Mouse (Mus musculus): ENCODE measurements at regions not wholly inside any gene's neighbourhood (a gene's known extent, or its start where the extent isn't known, plus 50 kb on each side); places are given as distances from the start of the nearest gene placed in this dataset.

DNA sequence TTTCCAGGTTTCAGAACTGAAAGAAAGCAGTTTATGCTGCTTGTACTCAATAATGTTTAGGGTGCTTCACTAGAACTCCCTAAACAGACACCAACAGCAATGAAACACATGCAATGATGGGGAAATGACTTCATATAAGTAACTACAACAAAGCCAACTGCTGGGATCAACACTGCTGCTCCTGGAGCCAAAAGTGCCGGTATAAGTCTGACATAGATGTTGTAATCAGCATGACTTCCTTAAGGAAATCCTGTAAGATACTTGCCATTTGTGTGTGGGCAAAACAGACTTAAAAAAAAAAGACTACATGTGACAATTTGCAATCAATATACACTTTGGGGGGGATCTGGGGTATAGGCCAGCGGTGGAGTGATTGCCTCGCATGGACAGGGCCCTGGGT lies 438.4 kb upstream of the A1bg start:
- Histone ChIP-seq H3K4me2 (replicated peaks) (no peak overlapping the region), H3K27ac (replicated peaks) (no peak overlapping the region), H3K9me3 (no peaks in the 10 kb centered on the region), H3K27me3 (no peaks in the 10 kb centered on the region), H3K36me3 (no peaks in the 10 kb centered on the region), H3K4me1 (no peaks in the 10 kb centered on the region), H3K4me3 (no peak overlapping the region), H3K9ac (replicated peaks) (no peak overlapping the region)
- 90% methylated on average over 3 of the region's 3 CpGs for WGBS
- ATAC-seq (ENCODE audit: low FRiP score, low read depth), result no peak

DNA sequence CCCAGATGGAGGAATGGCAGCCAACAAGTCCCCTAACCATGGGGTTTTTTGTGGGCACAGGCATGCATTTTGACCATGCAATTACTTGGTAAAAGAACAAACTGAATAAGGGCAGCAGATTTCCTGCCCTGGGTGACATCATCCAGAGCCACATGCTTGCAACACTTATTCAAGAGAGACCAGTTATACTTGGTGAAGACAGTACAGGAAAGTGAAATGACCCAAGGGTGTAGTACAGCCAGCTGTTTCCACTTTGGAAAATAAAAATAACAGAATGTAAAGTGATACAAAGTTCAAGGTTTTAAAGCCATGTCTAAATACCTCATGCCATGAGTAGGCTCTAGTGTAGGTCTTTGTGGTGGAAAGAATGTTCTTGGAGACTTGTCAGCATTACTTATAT lies 432.5 kb upstream of the A1bg start:
- no peak overlapping the region for H3K9ac ChIP-seq (replicated peaks)
- H3K36me3 ChIP-seq, result no peaks in the 10 kb centered on the region
- H3K4me1 ChIP-seq, result no peaks in the 10 kb centered on the region
- no peak overlapping the region for H3K4me2 ChIP-seq (replicated peaks)
- H3K4me3 ChIP-seq, result no peak overlapping the region
- no peaks in the 10 kb centered on the region for H3K27me3 ChIP-seq
- H3K27ac ChIP-seq (replicated peaks), result no peak overlapping the region
- no peak for ATAC-seq (ENCODE audit: low FRiP score, low read depth)
- no peaks in the 10 kb centered on the region for H3K9me3 ChIP-seq

DNA sequence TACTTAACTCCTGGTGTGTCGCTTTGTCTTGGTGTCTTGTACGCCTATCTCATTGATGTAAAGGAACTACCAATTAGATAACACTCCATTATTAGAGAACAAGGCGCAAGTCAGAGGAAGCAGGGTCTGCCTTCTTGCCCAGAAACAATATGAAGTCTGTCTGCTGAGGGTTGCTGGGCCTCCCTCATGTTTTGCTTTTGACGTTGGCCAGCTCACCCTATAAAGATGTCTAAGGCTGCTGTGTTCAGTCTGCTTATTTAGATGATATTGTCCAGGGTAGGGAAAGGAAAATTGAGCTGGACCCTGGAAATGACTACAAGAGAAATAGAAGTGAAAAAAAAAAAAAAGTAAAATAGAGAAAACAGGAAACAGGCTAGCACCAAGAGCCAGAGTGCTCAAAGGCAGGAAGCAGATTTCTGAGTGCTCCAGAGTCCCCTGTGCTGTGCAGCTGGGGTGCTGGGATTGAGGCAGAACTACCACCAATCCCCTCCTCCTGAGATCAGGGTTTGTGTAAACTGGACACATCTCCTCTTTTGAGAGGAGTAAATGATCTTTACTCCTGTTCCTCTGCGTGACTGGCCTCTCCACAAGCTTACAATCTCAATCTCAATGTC lies 429.0 kb upstream of the A1bg start:
- H3K9ac ChIP-seq (replicated peaks), result no peak overlapping the region
- H3K27me3 ChIP-seq, result no peaks in the 10 kb centered on the region
- H3K27ac ChIP-seq (replicated peaks), result no peak overlapping the region
- no peaks in the 10 kb centered on the region for H3K4me1 ChIP-seq
- WGBS, result 79% methylated on average over 5 of the region's 5 CpGs
- H3K36me3 ChIP-seq, result no peaks in the 10 kb centered on the region
- H3K9me3 ChIP-seq, result no peaks in the 10 kb centered on the region
- no peak overlapping the region for H3K4me3 ChIP-seq
- ATAC-seq (ENCODE audit: low FRiP score, low read depth), result no peak
- no peak overlapping the region for H3K4me2 ChIP-seq (replicated peaks)

DNA sequence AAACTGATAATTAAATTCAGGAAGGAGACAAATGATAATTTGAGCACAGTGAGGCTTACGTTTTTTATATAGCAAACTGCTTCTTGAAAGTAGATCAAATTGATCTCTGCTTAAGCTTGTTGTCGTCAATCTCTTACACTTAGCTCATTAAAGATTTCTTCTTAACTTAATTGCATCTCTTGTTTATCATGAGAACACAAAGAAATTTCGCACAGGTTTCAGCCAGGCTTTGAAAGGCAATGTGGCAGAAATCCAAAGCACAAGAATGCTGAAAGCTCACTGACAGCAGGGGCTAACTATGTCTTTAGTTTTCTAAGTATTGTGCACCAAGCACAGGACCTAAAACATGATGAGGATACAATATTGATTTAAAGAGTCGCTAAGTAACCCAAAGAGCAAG lies 422.3 kb upstream of the A1bg start:
- Histone ChIP-seq H3K27me3 (no peaks in the 10 kb centered on the region), H3K27ac (replicated peaks) (no peak overlapping the region), H3K9ac (replicated peaks) (no peak overlapping the region), H3K4me1 (no peaks in the 10 kb centered on the region), H3K36me3 (no peaks in the 10 kb centered on the region), H3K4me2 (replicated peaks) (no peak overlapping the region), H3K4me3 (no peak overlapping the region), H3K9me3 (no peaks in the 10 kb centered on the region)
- 56% methylated on average over 4 of the region's 4 CpGs for WGBS
- no peak for ATAC-seq (ENCODE audit: low FRiP score, low read depth)

DNA sequence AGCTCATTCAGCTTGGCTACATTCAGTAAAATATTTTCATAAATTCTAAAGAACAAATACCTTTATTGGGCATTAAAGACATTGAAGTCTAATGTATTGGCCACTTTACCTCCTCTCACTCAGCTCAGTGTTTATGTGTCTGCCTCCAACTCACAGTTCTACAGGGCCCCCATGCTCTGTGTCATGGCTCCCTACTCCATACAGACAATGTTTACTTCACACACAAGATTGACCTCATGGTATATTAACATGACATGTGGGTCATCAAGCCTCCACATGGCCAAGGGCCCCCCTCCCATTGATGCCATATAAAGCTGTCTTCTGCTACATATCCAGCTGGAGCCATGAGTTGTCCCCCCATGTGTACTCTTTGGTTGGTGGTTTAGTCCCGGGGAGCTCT lies 419.8 kb upstream of the A1bg start:
- Histone ChIP-seq H3K9me3 (no peaks in the 10 kb centered on the region), H3K4me2 (replicated peaks) (no peak overlapping the region), H3K27me3 (no peaks in the 10 kb centered on the region), H3K27ac (replicated peaks) (no peak overlapping the region), H3K4me3 (no peak overlapping the region), H3K9ac (replicated peaks) (no peak overlapping the region), H3K36me3 (no peaks in the 10 kb centered on the region), H3K4me1 (no peaks in the 10 kb centered on the region)
- 97% methylated on average over 1 of the region's 1 CpGs for WGBS
- no peak for ATAC-seq (ENCODE audit: low FRiP score, low read depth)

DNA sequence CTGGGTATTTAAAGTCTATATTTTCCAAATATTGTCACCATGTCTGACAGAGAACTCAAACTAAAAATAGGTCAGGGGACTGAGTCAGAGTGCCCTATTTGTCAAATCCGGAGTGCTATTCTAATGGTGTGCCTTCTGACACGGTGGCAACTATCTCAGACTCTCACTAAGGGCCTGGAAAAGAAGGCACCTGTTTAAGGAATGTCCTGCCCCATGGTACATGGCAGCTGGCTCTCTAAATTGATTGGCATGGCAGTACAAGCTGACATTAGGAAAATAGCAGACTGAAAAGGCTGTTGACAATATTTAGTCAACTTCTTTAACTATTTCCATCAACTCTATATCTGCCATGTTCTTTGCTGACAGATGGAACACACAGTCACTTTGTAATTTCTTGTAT lies 405.1 kb upstream of the A1bg start:
- ATAC-seq (ENCODE audit: low FRiP score, low read depth), result no peak
- no peaks in the 10 kb centered on the region for H3K27me3 ChIP-seq
- H3K36me3 ChIP-seq, result no peaks in the 10 kb centered on the region
- no peak overlapping the region for H3K9ac ChIP-seq (replicated peaks)
- H3K4me2 ChIP-seq (replicated peaks), result no peak overlapping the region
- no peaks in the 10 kb centered on the region for H3K4me1 ChIP-seq
- no peak overlapping the region for H3K4me3 ChIP-seq
- H3K27ac ChIP-seq (replicated peaks), result no peak overlapping the region
- WGBS, result 88% methylated on average over 2 of the region's 2 CpGs
- H3K9me3 ChIP-seq, result no peaks in the 10 kb centered on the region

DNA sequence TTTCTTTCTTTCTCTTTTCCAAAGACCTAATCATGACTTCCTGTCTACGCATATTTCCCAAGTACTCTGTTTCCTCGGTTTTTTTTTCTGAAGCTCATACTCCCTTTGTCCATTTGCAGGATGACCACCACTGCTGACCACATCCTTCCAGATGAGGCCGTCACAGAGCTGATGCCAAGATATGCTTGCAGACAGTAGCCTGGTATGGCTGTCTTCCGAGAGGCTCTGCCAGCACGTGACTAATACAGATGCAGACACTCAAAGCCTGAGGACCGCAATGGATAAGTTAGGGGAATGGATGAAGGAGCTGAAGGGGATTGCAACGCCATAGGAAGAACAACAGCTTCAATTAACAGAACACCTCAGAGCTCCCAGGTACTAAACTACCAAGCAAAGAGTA lies 399.4 kb upstream of the A1bg start:
- no peak overlapping the region for H3K9ac ChIP-seq (replicated peaks)
- no peak for ATAC-seq (ENCODE audit: low FRiP score, low read depth)

DNA sequence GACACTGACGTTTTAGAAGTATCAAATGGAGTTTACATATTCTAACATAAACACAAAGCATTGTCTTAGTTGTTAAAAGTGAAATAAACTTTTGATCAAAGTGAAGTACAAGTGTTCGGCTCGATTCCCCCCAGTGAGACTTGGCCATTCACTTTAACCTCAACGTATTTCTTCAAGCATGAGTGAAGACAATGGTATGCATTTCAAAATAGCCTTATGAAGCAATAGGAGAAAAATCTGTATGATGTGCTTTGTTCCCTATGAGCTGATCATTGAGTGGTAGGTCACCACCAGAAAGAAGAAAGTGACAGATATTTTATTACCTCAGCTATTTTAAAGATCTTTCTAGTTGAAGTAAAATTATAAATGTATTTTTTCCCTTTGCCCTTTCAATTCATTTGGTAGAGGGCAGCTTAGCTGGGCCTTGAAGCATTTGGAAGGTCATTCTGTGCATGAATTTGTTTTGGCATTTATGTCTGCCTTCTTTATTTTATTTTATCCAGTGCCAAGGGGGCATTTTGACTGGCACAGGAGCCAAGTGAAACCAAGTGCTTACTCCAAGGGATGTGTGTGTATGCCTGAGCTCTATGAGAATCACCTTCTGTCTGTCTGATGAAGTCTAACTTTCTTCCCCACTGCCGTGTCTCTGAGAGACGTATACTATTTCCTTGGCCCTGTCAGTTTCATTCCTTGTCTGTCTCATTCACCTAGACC lies 386.8 kb upstream of the A1bg start:
- Histone ChIP-seq H3K4me1 (no peaks in the 10 kb centered on the region), H3K9ac (replicated peaks) (no peak overlapping the region), H3K4me3 (no peak overlapping the region), H3K9me3 (no peaks in the 10 kb centered on the region), H3K36me3 (no peaks in the 10 kb centered on the region), H3K27ac (replicated peaks) (no peak overlapping the region), H3K27me3 (no peaks in the 10 kb centered on the region), H3K4me2 (replicated peaks) (no peak overlapping the region)
- ATAC-seq (ENCODE audit: low FRiP score, low read depth), result no peak
- WGBS, result 79% methylated on average over 6 of the region's 6 CpGs

More for the DNA sequence above, 399.4 kb upstream of the A1bg start:
- no peak overlapping the region for H3K27ac ChIP-seq (replicated peaks)
- no peaks in the 10 kb centered on the region for H3K36me3 ChIP-seq
- 93% methylated on average over 7 of the region's 7 CpGs for WGBS
- H3K4me3 ChIP-seq, result no peak overlapping the region
- no peaks in the 10 kb centered on the region for H3K4me1 ChIP-seq
- H3K27me3 ChIP-seq, result no peaks in the 10 kb centered on the region
- no peak overlapping the region for H3K4me2 ChIP-seq (replicated peaks)
- H3K9me3 ChIP-seq, result no peaks in the 10 kb centered on the region

DNA sequence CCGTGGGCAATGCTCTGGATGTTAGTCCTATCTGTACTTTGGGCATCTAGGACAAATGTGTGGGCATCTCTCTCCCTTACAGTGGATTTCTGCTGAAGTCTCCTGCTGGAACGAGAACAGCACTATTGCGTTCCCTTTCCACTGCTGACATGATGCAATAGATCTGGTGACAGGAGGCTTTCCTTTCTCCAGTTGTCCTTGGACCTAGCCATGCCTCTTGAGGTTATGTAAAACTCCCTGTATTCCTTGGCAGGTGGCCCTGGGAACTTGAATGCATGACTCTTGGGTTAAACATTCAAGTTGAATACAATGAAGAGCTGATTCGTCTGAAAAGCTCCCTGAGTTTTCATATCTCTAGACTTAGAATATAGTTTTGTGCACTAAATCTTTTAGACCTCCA lies 386.1 kb upstream of the A1bg start:
- Histone ChIP-seq H3K4me2 (replicated peaks) (no peak overlapping the region), H3K9ac (replicated peaks) (no peak overlapping the region), H3K9me3 (no peaks in the 10 kb centered on the region), H3K4me3 (no peak overlapping the region), H3K36me3 (no peaks in the 10 kb centered on the region), H3K27me3 (no peaks in the 10 kb centered on the region), H3K27ac (replicated peaks) (no peak overlapping the region), H3K4me1 (no peaks in the 10 kb centered on the region)
- 90% methylated on average over 4 of the region's 4 CpGs for WGBS
- ATAC-seq (ENCODE audit: low FRiP score, low read depth), result no peak

DNA sequence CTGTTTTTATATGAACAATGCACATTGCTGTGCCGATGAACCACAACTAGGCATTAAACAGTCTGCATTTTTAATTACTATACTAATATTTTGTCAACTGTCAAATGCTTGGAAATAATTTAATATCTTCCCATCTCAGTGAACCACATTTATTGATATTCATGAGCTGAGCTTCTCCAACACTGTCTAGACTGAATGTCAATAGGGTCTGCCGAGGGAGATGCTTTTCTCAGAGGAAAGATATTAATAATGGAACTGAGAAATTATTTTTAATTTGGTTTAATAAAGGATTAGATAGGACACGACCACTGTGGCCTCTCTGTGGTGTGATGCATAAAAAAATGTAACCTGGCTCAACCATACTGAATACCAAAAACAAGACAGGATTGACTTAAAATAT lies 381.7 kb upstream of the A1bg start:
- 60% methylated on average over 3 of the region's 3 CpGs for WGBS
- no peak for ATAC-seq (ENCODE audit: low FRiP score, low read depth)
- H3K4me1 ChIP-seq, result no peaks in the 10 kb centered on the region

DNA sequence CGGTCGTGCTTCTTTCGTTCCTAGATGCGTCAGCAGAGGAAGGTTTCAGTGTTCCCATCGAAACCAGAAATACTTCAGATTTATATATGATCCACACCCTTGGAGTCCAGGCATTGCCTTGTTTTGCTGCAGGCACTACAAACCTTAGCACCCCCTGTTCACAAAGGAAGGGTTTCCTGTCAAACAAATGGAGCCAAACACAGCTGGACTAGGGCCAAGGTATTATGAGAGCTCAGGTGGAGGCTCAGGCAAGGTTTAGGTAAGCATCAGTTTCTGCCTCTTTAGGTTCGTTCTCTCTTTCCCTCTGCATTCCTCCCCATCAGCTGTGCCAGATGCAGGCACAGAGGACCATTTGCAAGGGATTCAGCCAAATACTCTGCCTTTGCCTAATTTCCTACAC lies 377.0 kb upstream of the A1bg start:
- no peak overlapping the region for H3K4me2 ChIP-seq (replicated peaks)
- no peak for ATAC-seq (ENCODE audit: low FRiP score, low read depth)
- H3K4me3 ChIP-seq, result no peak overlapping the region
- 93% methylated on average over 6 of the region's 6 CpGs for WGBS
- H3K36me3 ChIP-seq, result no peaks in the 10 kb centered on the region
- no peaks in the 10 kb centered on the region for H3K9me3 ChIP-seq
- no peaks in the 10 kb centered on the region for H3K27me3 ChIP-seq
- H3K9ac ChIP-seq (replicated peaks), result no peak overlapping the region
- H3K27ac ChIP-seq (replicated peaks), result no peak overlapping the region
- no peaks in the 10 kb centered on the region for H3K4me1 ChIP-seq

More for the DNA sequence above, 381.7 kb upstream of the A1bg start:
- H3K36me3 ChIP-seq, result no peaks in the 10 kb centered on the region
- H3K27me3 ChIP-seq, result no peaks in the 10 kb centered on the region
- H3K4me2 ChIP-seq (replicated peaks), result no peak overlapping the region
- no peak overlapping the region for H3K9ac ChIP-seq (replicated peaks)
- H3K4me3 ChIP-seq, result no peak overlapping the region
- no peak overlapping the region for H3K27ac ChIP-seq (replicated peaks)
- H3K9me3 ChIP-seq, result no peaks in the 10 kb centered on the region

DNA sequence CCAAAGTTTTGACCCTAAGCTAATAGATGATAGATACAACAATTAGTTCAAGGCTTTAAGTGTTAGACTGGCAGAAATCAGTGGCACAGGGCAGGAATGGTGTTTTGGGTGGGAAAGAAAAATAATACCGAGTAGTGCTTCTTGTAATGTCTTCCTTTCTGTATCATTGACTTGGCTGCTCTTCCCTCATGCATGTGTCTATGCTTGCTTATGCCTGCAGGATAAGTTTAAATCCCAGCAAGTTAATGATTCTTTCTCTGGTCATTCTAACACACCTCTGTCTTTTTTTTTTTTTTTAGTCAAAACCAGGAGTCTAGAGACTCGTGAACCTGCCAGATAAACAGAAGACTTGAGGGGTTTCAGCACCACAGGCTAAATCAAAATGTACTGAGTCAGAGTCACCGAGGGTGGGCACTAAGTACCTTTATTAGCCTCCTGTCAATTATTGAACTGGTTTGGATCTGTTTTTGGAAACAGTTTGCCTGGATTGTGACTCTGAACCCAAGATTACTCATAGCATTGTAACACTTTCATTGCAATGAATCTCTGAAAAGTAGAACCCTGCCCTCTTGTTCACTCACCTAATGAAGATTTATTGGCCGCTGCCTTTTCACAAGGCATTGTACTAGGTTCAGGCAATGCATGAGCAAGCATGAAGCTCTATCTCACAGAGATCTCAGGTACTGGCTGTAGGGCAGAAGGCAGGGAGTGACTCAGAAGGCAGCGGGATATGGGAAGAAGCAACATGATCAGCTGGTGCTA lies 374.8 kb upstream of the A1bg start:
- 88% methylated on average over 5 of the region's 5 CpGs for WGBS
- H3K4me2 ChIP-seq (replicated peaks), result no peak overlapping the region
- no peaks in the 10 kb centered on the region for H3K27me3 ChIP-seq
- H3K9me3 ChIP-seq, result no peaks in the 10 kb centered on the region
- ATAC-seq (ENCODE audit: low FRiP score, low read depth), result no peak
- H3K4me3 ChIP-seq, result no peak overlapping the region
- H3K36me3 ChIP-seq, result no peaks in the 10 kb centered on the region
- no peak overlapping the region for H3K9ac ChIP-seq (replicated peaks)
- H3K4me1 ChIP-seq, result no peaks in the 10 kb centered on the region
- H3K27ac ChIP-seq (replicated peaks), result no peak overlapping the region
